Mouse (Mus musculus) layer of hippocampus, adult 18-20 months (tissue): ENCODE measurements at regions not wholly inside any gene's neighbourhood (a gene's known extent, or its start where the extent isn't known, plus 50 kb on each side); places are given as distances from the start of the nearest gene placed in this dataset.

Source experiments
- DNase-seq, 2 experiments: peaks; one replicate each; pipeline ENCODE4 v3.0.0; 2022; ENCODE audit warnings: low spot score in 2 of 2

DNA sequence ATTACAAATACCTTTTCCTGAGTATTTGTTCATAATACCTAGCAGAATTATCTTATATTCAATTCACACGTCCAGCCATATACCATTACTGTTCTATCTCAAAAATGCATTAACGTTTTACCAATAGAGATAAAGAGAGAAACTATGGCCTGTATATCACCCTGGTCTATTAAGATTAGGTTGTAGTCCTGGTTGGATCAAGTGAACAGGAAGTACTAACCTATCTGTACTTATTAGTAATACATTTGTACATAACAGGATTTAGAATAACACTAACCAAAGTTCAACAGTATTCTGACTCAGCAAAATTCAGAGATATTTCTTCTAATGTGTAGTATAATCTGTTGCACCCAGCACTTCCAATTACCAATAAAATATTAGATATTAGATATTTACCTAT lies 1208.9 kb downstream of the Brinp3 start:
- no peak for DNase-seq

DNA sequence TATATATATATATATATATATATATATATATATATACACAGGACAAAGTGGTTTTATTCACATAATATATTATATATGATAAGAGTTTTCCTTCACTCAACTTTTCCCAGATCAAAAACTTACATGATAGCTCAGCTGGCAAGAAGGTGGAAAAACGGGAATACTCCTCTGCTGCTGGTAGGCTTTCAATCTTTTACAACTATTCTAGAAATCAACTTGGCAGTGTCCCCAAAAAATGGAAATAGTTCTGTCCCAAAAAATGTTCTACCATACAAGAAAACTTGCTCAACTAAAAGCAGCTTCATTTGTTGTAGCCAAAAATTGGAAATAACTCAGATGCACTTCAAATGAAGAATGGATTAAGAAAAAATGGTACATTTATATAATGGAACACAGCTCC lies 1235.4 kb downstream of the Brinp3 start:
- no peak for DNase-seq

DNA sequence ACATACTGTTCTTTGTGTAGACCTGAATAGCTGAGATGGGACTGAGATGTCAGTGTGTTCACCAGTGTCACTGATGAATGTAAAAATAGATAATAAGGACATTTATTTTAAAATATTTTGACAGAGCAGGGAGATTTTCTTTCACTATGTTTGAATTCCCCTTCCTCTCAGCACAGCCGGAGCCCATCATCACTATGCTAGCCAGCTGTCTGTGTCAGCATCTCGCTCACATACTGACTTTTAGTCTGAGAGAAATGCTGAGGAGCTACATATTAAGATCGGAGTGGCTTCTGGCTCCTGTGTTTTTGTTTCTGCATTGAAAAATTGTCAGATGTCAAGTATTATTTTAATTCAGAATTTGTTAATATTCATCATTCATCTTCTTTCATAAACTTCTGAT lies 1271.5 kb downstream of the Brinp3 start:
- DNase-seq, result peak in 1 of 2 experiments; percentile 9

DNA sequence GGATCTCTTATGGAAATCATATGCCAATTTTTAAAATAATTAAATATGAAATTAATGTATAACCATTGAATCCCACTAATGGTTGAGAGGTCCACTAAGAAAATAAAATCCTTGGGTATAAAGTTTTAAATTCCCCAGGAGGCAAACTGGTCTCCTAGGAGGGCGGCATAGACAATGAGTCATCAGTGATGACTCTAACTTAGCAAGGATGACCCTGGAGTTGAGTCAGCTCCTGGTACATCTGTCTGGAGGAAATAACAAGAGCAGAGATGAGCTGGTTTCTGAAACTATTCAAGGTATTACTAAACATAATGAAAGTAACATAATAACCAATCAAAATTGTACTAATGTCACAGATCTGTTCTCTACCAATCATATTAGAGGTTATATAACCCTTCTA lies 1308.2 kb downstream of the Brinp3 start:
- no peak for DNase-seq
